Mouse (Mus musculus) hindbrain, embryonic 13.5 days (tissue): ENCODE measurements around the gene Hpca. TPM values are rescaled to one million over a fixed set of nuclear protein-coding genes. Genes with fewer than 3 reads are reported as not detected.
A peak's percentile ranks its signal among the peaks of the same experiment; 100 is the strongest.

ENCODE experiments used
- ATAC-seq: fragments of 200-750 bp; cut with Nextera tagmentation; 2 replicates; pipeline ENCODE4 v1.8.0; 2017; ENCODE audit warnings: moderate TSS enrichment; ENCODE audit not compliant: low FRiP score
- H3K27ac ChIP-seq: fragments of 300-500 bp; sonication (generic); 2 replicates; pipeline ENCODE4 v1.5.1; 2015; ENCODE audit warnings: inconsistent platforms, mild to moderate bottlenecking, moderate library complexity
- H3K27me3 ChIP-seq: fragments of 300-500 bp; sonication (generic); 2 replicates; pipeline ENCODE4 v1.6.1; 2015; ENCODE audit warnings: mild to moderate bottlenecking, inconsistent platforms
- H3K36me3 ChIP-seq: fragments of 300-500 bp; sonication (generic); 2 replicates; pipeline ENCODE4 v1.6.1; 2015; ENCODE audit warnings: mild to moderate bottlenecking, inconsistent platforms
- H3K4me1 ChIP-seq: fragments of 300-500 bp; sonication (generic); replicated peaks from 2 replicates; pipeline ENCODE4 v1.6.1; 2015; ENCODE audit warnings: inconsistent platforms
- H3K4me2 ChIP-seq: fragments of 300-500 bp; sonication (generic); 2 replicates; pipeline ENCODE4 v1.6.1; 2015; ENCODE audit warnings: inconsistent platforms, mild to moderate bottlenecking, moderate library complexity
- H3K4me3 ChIP-seq: fragments of 300-500 bp; sonication (generic); 2 replicates; pipeline ENCODE4 v1.5.1; 2015; ENCODE audit warnings: mild to moderate bottlenecking, inconsistent platforms
- H3K9ac ChIP-seq: fragments of 300-500 bp; sonication (generic); 2 replicates; pipeline ENCODE4 v1.6.1; 2015; ENCODE audit warnings: mild to moderate bottlenecking, inconsistent platforms
- H3K9me3 ChIP-seq: fragments of 300-500 bp; sonication (generic); 2 replicates; pipeline ENCODE4 v1.6.1; 2016; ENCODE audit warnings: inconsistent platforms
- WGBS: fragments of 180-500 bp; shearing (Covaris S2); methylation state at CpG from one replicate; pipeline ENCODE4 v1.1.7; 2015; 5-methylcytosine and 5-hydroxymethylcytosine counted together
- polyA plus RNA-seq: library from polyadenylated mRNA; unstranded; fragments of >200 nt; fragmentation: Nextera tagmentation; extraction: Ambion mirVana; gene quantifications from 2 replicates; pipeline ENCODE4 v1.2.1, GENCODE M21; 2015

Hpca gene
- polyA plus RNA-seq, 1 experiment from 2014 or later = 36.3 TPM

GRCm38 (mm10) chr4:129097006-129097405 is 24.8 kb downstream of the Hpca start:
- H3K36me3 ChIP-seq = no peaks in the 10 kb centered on the region
- H3K27me3 ChIP-seq = 0 out of 2 replicates have a peak, but pooled peaks cover 6% of the 10 kb centered on the region
- H3K27ac ChIP-seq = no peak overlapping the region
- no peak for ATAC-seq
- no peak overlapping the region for H3K4me3 ChIP-seq
- no peaks in the 10 kb centered on the region for H3K4me1 ChIP-seq
- H3K9me3 ChIP-seq = no peaks in the 10 kb centered on the region
- 82% methylated on average over 7 of the region's 7 CpGs for WGBS
- no peak overlapping the region for H3K4me2 ChIP-seq
- H3K9ac ChIP-seq = no peak overlapping the region

DNA sequence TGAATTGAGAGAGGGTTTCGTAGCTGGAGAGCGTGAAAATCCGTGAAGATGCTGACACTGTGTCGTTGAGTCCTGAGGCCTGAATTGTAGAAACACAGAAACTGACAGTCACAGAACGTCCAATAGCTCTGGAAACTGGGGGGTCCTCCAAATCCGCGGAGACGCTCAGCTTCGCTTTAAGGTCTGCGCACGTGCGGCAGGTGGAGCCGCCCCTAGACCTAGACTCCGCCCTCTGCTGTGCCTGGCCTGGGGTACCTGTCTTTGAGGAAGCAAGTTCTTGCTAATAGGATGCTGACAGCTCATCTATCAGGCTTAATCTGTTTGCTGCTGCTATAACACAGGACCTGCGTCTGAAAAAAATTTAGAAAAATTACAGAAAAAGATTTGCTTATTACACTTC is 26.6 kb downstream of the Hpca start:
- ATAC-seq = no peak
- no peak overlapping the region for H3K4me3 ChIP-seq
- H3K4me2 ChIP-seq = no peak overlapping the region
- H3K9me3 ChIP-seq = no peaks in the 10 kb centered on the region
- H3K36me3 ChIP-seq = no peaks in the 10 kb centered on the region
- H3K27me3 ChIP-seq = 0 out of 2 replicates have a peak, but pooled peaks cover 6% of the 10 kb centered on the region
- H3K4me1 ChIP-seq = no peaks in the 10 kb centered on the region
- H3K27ac ChIP-seq = no peak overlapping the region
- 37% methylated on average over 15 of the region's 15 CpGs for WGBS
- no peak overlapping the region for H3K9ac ChIP-seq

DNA sequence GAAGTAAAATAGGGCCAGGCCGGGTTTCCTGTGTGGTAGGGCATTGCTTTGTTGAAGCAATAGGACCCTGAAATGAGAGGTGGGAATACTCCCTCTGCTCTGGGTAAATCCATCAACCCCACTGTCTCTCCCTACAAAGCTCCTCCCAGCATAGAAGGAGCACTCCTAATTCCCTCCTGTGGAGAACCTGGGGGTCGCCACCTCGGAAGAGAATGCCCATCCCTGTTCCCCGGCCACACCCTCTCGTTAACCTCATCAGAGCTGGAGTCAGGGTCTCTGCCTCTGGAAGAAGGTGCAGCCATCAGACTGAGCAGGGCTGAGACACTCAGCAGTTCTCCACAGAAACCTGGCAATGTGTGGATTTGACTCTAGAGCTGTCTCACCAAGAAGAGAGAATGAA is 34.0 kb downstream of the Hpca start:
- Histone ChIP-seq H3K27me3 (peaks cover 3% of the 10 kb centered on the region; the same call in 1 of the 2 replicates), H3K4me1 (no peaks in the 10 kb centered on the region), H3K27ac (no peak overlapping the region), H3K36me3 (peaks cover 20% of the 10 kb centered on the region), H3K4me2 (no peak overlapping the region), H3K9ac (no peak overlapping the region), H3K9me3 (no peaks in the 10 kb centered on the region), H3K4me3 (no peak overlapping the region)
- no peak for ATAC-seq
- WGBS = 59% methylated on average over 5 of the region's 5 CpGs

- Histone ChIP-seq H3K9ac (no peak overlapping the region), H3K4me2 (no peak overlapping the region), H3K36me3 (peaks cover 33% of the 10 kb centered on the region), H3K27me3 (peaks cover 3% of the 10 kb centered on the region; the same call in 1 of the 2 replicates), H3K4me1 (no peaks in the 10 kb centered on the region), H3K9me3 (no peaks in the 10 kb centered on the region), H3K4me3 (no peak overlapping the region), H3K27ac (no peak overlapping the region)
- no peak for ATAC-seq
- 30% methylated on average over 8 of the region's 8 CpGs for WGBS
Measured at GRCm38 (mm10) chr4:129086078-129086477, 35.8 kb downstream of the Hpca start.

DNA sequence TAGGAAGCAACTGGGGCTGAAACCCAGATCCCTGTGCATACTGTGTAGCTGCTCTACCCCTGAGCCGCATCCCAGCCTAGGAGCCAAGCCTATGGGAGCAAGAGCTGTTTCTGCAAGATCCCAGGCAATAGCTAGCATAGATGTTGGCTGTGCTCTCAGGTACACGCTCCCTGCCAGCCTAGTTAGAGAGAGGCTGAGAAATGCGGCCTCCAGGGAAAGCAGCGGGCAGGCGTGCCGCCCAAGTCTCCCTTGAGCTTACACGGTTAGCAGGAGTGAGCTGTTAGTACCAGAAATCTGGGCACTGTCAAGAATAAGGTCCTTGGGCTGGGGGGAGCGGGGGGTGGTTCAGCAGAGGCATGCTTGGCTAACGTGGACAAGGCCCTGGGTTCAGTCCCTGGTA is 36.9 kb downstream of the Hpca start:
- peaks cover 45% of the 10 kb centered on the region for H3K36me3 ChIP-seq
- H3K27me3 ChIP-seq = peaks cover 3% of the 10 kb centered on the region; the same call in 1 of the 2 replicates
- H3K9me3 ChIP-seq = no peaks in the 10 kb centered on the region
- no peak overlapping the region for H3K4me3 ChIP-seq
- WGBS = 93% methylated on average over 9 of the region's 9 CpGs
- H3K4me1 ChIP-seq = no peaks in the 10 kb centered on the region
- H3K27ac ChIP-seq = no peak overlapping the region
- no peak overlapping the region for H3K4me2 ChIP-seq
- H3K9ac ChIP-seq = peak overlapping the region; percentile 49; the same call in 1 of the 2 replicates
- ATAC-seq = no peak

GRCm38 (mm10) chr4:129082379-129083115 is 39.3 kb downstream of the Hpca start:
- Histone ChIP-seq H3K9ac (peak overlapping the region; percentile 9; the same call in 1 of the 2 replicates), H3K36me3 (peaks cover 69% of the 10 kb centered on the region), H3K4me3 (no peak overlapping the region), H3K27me3 (peaks cover 3% of the 10 kb centered on the region; the same call in 1 of the 2 replicates), H3K4me2 (no peak overlapping the region), H3K27ac (no peak overlapping the region), H3K4me1 (no peaks in the 10 kb centered on the region), H3K9me3 (no peaks in the 10 kb centered on the region)
- WGBS = 58% methylated on average over 10 of the region's 10 CpGs
- ATAC-seq = peak; percentile 63; the same call in 1 of the 2 replicates

GRCm38 (mm10) chr4:129081939-129082338 is 39.9 kb downstream of the Hpca start:
- WGBS = 91% methylated on average over 3 of the region's 3 CpGs

DNA sequence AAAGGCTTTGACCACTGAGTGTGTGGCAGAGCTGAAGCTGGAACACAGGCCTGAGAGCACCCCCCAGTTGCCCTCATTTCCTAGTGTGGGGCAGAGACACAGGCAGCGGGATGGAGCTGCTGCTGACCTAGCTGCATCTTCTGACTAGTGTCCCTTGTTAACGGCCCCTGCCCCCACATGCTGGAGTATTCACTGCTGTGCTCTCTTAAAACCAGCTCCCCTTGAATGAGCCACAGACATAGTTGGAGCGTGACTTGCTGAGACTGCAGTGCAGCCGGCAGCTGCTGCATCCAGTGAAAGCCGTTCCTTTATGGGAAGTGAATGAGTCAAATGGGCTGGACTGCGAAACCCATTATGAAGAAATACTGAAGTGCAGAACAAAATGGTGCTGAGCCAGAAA is 40.3 kb downstream of the Hpca start:
- Histone ChIP-seq H3K9ac (no peak overlapping the region; the same call in 1 of the 2 replicates), H3K27ac (0 out of 2 replicates have a peak overlapping the region, but pooled peaks have one; percentile 30), H3K36me3 (peaks cover 79% of the 10 kb centered on the region), H3K4me1 (no peaks in the 10 kb centered on the region), H3K4me2 (no peak overlapping the region), H3K9me3 (no peaks in the 10 kb centered on the region), H3K4me3 (no peak overlapping the region), H3K27me3 (no peaks in the 10 kb centered on the region)
- WGBS = 72% methylated on average over 6 of the region's 6 CpGs
- no peak for ATAC-seq

More at GRCm38 (mm10) chr4:129081939-129082338, 39.9 kb downstream of the Hpca start:
- no peaks in the 10 kb centered on the region for H3K9me3 ChIP-seq
- no peak overlapping the region for H3K4me2 ChIP-seq
- H3K4me1 ChIP-seq = no peaks in the 10 kb centered on the region
- no peak overlapping the region for H3K4me3 ChIP-seq
- H3K27ac ChIP-seq = peak overlapping the region; percentile 30; the same call in 1 of the 2 replicates
- H3K9ac ChIP-seq = no peak overlapping the region; the same call in 1 of the 2 replicates
- no peak for ATAC-seq
- H3K27me3 ChIP-seq = peaks cover 1% of the 10 kb centered on the region; the same call in 1 of the 2 replicates
- H3K36me3 ChIP-seq = peaks cover 75% of the 10 kb centered on the region

DNA sequence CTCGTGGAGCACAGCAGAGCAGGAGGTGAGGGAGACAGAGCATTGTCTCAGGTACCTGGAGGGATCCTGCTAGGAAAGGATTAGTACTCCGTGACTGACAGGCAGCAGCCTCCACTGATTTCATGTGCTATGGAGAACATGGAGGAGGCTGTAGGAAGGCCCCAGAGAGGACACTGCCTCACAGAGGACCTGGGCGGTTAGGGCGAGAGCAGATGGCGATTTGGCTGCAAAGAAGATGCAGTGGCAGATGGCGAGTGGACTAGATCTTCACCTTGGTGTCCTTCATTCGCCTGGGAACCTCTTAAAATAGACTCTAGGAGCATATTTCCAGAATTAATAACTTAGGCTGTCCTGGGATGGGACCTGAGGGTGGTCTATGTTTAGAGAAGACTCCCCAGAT is 40.8 kb downstream of the Hpca start:
- 87% methylated on average over 7 of the region's 7 CpGs for WGBS
- no peak for ATAC-seq
- Histone ChIP-seq H3K27me3 (no peaks in the 10 kb centered on the region), H3K36me3 (peaks cover 84% of the 10 kb centered on the region), H3K27ac (no peak overlapping the region), H3K9me3 (no peaks in the 10 kb centered on the region), H3K4me3 (no peak overlapping the region), H3K9ac (no peak overlapping the region), H3K4me1 (no peaks in the 10 kb centered on the region), H3K4me2 (no peak overlapping the region)

DNA sequence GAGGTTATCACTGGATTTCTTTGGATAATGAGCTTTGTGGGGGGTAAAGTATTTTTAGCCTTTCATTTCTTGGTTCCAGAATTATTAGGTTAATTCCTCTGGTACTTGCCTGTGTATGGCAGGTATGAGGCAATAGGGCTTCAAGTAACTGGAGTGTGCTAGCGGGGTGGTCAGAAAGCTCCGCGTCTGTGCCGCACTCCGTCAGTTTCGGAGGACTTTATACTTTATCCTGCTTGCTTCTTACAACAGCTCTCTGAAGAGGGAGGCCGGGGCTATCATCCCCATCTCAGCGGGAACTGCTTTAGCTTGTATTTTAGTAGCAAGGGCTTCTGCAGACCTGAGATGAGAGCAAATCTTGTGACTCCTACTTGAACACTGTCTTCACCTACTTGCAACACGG is 42.7 kb downstream of the Hpca start:
- Histone ChIP-seq H3K4me1 (no peaks in the 10 kb centered on the region), H3K36me3 (peaks cover 96% of the 10 kb centered on the region), H3K9ac (no peak overlapping the region), H3K27me3 (no peaks in the 10 kb centered on the region), H3K4me3 (no peak overlapping the region), H3K4me2 (no peak overlapping the region), H3K27ac (no peak overlapping the region), H3K9me3 (no peaks in the 10 kb centered on the region)
- 97% methylated on average over 9 of the region's 9 CpGs for WGBS
- no peak for ATAC-seq

DNA sequence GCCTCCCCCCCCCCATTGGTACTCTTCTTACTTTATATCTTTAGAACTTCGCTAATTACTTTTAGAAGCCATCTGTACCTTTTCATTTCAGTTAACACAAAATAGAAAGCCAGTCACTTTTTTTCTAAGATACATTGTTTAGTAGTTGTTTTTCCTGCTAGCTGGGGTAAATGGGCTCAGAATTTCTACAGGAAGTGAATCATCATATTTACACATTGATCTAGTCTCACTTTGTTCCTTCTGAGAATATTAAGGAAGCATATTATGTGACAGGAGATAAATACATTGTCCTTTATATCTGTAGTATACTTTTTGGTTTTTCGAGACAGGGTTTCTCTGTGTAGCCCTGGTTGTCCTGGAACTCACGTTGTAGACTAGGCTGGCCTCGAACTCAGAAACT is 53.0 kb downstream of the Hpca start:
- no peak overlapping the region for H3K9ac ChIP-seq
- H3K36me3 ChIP-seq = peaks cover 6% of the 10 kb centered on the region
- no peak for ATAC-seq
- H3K27me3 ChIP-seq = no peaks in the 10 kb centered on the region
- WGBS = 95% methylated on average over 4 of the region's 4 CpGs
- H3K27ac ChIP-seq = no peak overlapping the region
- H3K4me2 ChIP-seq = no peak overlapping the region
- no peaks in the 10 kb centered on the region for H3K9me3 ChIP-seq
- no peak overlapping the region for H3K4me3 ChIP-seq
- H3K4me1 ChIP-seq = 0 out of 2 replicates have a peak, but pooled peaks cover 3% of the 10 kb centered on the region

- 92% methylated on average over 5 of the region's 5 CpGs for WGBS
- Histone ChIP-seq H3K27me3 (no peaks in the 10 kb centered on the region), H3K9me3 (no peaks in the 10 kb centered on the region), H3K36me3 (no peaks in the 10 kb centered on the region), H3K9ac (no peak overlapping the region), H3K27ac (no peak overlapping the region), H3K4me3 (no peak overlapping the region), H3K4me1 (peaks cover 7% of the 10 kb centered on the region; the same call in 1 of the 2 replicates), H3K4me2 (no peak overlapping the region)
- no peak for ATAC-seq
Measured at GRCm38 (mm10) chr4:129067638-129068415, 54.0 kb downstream of the Hpca start.
